Mouse (Mus musculus): ENCODE data around the gene Dicer1. TPM values are rescaled to one million over a fixed set of nuclear protein-coding genes. Genes with fewer than 3 reads are reported as not detected.

Dicer1 gene
- polyA plus RNA-seq, 1 experiment from 2014 or later: 40.3 TPM

DNA sequence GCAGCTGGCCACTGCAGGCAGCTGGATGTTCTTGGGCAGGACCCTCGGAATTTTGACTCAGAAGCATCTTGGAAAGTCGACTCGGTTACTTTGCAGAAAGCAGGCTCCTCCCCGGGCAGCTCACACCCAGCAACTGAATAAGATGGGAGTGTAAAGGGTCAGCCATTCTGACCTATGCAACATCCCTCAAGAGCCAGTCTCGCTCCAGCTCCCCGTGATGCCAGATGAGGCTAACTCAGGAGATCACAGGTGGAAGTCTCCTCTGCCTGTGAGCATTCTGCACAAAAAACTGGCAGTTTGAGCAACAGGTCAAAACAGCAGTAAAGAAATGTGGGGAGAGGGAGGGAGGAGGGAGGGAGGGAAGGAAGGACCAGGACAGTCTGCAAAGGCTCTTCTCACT is 100.5 kb downstream of the Dicer1 start:
- Histone ChIP-seq H3K9ac (replicated peaks; ENCODE audit: low read depth, low read length) (no peak overlapping the region), H3K27ac (ENCODE audit: low read length) (no peak overlapping the region), H3K36me3 (ENCODE audit: control insufficient read depth, insufficient read depth) (no peaks in the 10 kb centered on the region), H3K4me3 (replicated peaks; ENCODE audit: low read length) (no peak overlapping the region), H3K27me3 (replicated peaks; ENCODE audit: control insufficient read depth, insufficient read depth, low read length) (no peaks in the 10 kb centered on the region), H3K4me1 (replicated peaks; ENCODE audit: control insufficient read depth, insufficient read depth, low read length) (peaks cover 3% of the 10 kb centered on the region), H3K4me2 (ENCODE audit: low read length) (no peak overlapping the region), H3K9me3 (ENCODE audit: control insufficient read depth, low read length) (peaks cover 5% of the 10 kb centered on the region; the same call in 1 of the 2 replicates)
- ATAC-seq: no peak; the same call in 1 of the 2 replicates
- WGBS: 47% methylated on average over 6 of the region's 6 CpGs

DNA sequence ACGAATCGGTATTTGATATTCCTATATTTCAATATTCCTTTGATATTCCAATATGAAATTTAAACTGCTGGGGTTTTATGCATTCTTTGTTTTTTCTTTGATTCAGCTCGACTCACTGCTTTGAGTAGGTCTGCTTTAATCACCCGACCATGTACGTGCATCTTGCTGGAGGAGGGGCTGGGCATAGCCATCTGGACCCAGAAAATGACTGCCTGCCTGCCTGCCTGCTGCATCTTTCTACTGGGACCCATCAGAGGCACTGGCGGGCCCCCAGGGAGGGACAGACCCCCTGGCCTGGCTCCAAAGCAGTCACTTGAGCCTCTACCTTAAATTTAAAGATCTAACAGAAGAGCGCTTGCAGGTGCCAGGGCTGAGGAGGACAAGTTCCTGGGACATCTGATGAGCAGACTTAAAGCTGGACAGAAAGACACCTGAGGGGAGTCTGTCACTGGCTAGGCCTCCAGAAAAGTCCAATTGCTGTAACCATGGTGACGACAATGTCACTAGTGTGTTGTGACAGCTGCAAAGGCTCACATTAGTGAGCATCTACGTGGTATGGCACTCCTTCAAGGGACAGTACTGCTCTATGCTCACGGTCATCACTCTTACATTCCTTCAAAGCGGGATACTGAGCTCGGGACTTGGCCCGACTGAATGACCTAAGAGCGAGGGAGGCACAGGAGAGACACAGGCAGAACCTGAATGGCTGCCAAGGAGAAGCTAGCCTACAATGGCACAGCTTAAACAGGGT is 101.1 kb downstream of the Dicer1 start:
- Histone ChIP-seq H3K27me3 (replicated peaks; ENCODE audit: control insufficient read depth, insufficient read depth, low read length) (no peaks in the 10 kb centered on the region), H3K4me2 (ENCODE audit: low read length) (no peak overlapping the region), H3K9ac (replicated peaks; ENCODE audit: low read depth, low read length) (no peak overlapping the region), H3K4me3 (replicated peaks; ENCODE audit: low read length) (no peak overlapping the region), H3K9me3 (ENCODE audit: control insufficient read depth, low read length) (no peaks in the 10 kb centered on the region; the same call in 1 of the 2 replicates), H3K4me1 (replicated peaks; ENCODE audit: control insufficient read depth, insufficient read depth, low read length) (peaks cover 3% of the 10 kb centered on the region), H3K36me3 (ENCODE audit: control insufficient read depth, insufficient read depth) (no peaks in the 10 kb centered on the region), H3K27ac (ENCODE audit: low read length) (no peak overlapping the region)
- peak; percentile 73; the same call in 1 of the 2 replicates for ATAC-seq
- WGBS: 47% methylated on average over 14 of the region's 14 CpGs

DNA sequence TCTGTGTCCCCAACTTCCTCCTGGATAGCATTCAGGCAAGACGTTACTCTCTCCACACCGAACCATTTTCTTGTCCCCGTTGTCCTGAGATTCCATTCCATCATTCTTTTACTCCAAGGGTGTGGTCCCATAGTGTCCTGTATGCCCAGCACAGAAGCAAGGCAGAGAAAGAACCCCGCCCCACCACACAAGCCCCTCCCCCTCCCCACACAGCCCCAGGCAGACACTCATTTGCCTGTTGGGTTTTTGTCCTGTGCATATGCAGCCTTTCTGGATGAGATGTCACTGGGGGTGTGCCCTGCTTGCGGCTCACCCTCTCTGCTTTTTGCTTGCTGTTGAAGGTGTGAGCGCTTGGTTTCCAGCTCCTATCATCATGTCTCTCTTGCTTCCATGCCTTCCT is 103.4 kb downstream of the Dicer1 start:
- no peak for ATAC-seq
- Histone ChIP-seq H3K4me3 (replicated peaks; ENCODE audit: low read length) (no peak overlapping the region), H3K36me3 (ENCODE audit: control insufficient read depth, insufficient read depth) (no peaks in the 10 kb centered on the region), H3K4me2 (ENCODE audit: low read length) (no peak overlapping the region), H3K9me3 (ENCODE audit: control insufficient read depth, low read length) (no peaks in the 10 kb centered on the region), H3K9ac (replicated peaks; ENCODE audit: low read depth, low read length) (no peak overlapping the region), H3K27ac (ENCODE audit: low read length) (no peak overlapping the region), H3K27me3 (replicated peaks; ENCODE audit: control insufficient read depth, insufficient read depth, low read length) (no peaks in the 10 kb centered on the region), H3K4me1 (replicated peaks; ENCODE audit: control insufficient read depth, insufficient read depth, low read length) (peaks cover 3% of the 10 kb centered on the region)
- WGBS: 90% methylated on average over 6 of the region's 6 CpGs

DNA sequence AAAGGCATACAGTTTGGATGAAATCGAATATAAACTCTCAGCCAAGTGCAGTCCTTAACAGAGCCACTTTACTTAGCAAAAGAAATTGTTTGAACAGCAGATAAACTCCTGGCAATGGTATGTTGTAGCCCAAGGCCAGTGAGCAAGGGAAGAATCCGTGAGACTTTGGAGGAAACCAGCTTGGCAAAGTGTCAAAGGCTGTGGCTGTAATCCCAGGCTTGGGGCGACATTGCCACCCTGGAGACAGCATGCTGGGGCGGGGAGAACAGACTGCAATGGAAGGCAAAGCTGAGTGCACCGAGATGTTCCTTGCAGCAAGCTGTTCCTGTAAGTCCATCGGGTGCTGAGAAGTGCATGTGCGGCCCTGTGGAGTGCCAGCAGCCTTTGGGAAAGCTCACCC is 109.4 kb downstream of the Dicer1 start:
- Histone ChIP-seq H3K4me1 (replicated peaks; ENCODE audit: control insufficient read depth, insufficient read depth, low read length) (peaks cover 15% of the 10 kb centered on the region), H3K36me3 (ENCODE audit: control insufficient read depth, insufficient read depth) (no peaks in the 10 kb centered on the region), H3K27ac (ENCODE audit: low read length) (no peak overlapping the region), H3K9me3 (ENCODE audit: control insufficient read depth, low read length) (no peaks in the 10 kb centered on the region), H3K27me3 (replicated peaks; ENCODE audit: control insufficient read depth, insufficient read depth, low read length) (peaks cover 7% of the 10 kb centered on the region; the same call in 1 of the 2 replicates), H3K4me2 (ENCODE audit: low read length) (no peak overlapping the region), H3K4me3 (replicated peaks; ENCODE audit: low read length) (no peak overlapping the region), H3K9ac (replicated peaks; ENCODE audit: low read depth, low read length) (no peak overlapping the region)
- peak; percentile 50; the same call in 1 of the 2 replicates for ATAC-seq
- 52% methylated on average over 7 of the region's 7 CpGs for WGBS

DNA sequence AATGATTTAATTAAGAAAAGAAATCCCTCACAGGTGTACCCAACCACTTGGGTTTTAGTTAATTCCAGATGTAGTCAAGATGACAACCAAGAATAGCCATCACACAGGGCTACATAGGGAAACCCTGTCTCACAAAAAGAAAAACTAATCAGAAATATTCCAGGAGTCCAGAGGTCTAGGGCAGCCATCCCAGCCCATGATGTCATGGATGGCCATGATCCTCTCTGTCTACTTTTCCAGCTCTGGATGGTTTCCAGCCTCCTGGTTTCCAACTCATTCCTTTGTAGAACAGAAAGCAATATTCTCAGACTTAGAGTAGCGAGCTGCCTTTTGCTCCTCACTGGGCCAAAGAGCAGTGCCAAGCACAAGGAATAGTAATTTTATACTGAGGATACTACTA is 110.8 kb downstream of the Dicer1 start:
- Histone ChIP-seq H3K4me1 (replicated peaks; ENCODE audit: control insufficient read depth, insufficient read depth, low read length) (peaks cover 21% of the 10 kb centered on the region), H3K4me3 (replicated peaks; ENCODE audit: low read length) (no peak overlapping the region), H3K27me3 (replicated peaks; ENCODE audit: control insufficient read depth, insufficient read depth, low read length) (peaks cover 7% of the 10 kb centered on the region; the same call in 1 of the 2 replicates), H3K4me2 (ENCODE audit: low read length) (no peak overlapping the region), H3K27ac (ENCODE audit: low read length) (no peak overlapping the region), H3K36me3 (ENCODE audit: control insufficient read depth, insufficient read depth) (no peaks in the 10 kb centered on the region), H3K9me3 (ENCODE audit: control insufficient read depth, low read length) (no peaks in the 10 kb centered on the region), H3K9ac (replicated peaks; ENCODE audit: low read depth, low read length) (no peak overlapping the region)
- 85% methylated on average over 1 of the region's 1 CpGs for WGBS
- ATAC-seq: no peak

DNA sequence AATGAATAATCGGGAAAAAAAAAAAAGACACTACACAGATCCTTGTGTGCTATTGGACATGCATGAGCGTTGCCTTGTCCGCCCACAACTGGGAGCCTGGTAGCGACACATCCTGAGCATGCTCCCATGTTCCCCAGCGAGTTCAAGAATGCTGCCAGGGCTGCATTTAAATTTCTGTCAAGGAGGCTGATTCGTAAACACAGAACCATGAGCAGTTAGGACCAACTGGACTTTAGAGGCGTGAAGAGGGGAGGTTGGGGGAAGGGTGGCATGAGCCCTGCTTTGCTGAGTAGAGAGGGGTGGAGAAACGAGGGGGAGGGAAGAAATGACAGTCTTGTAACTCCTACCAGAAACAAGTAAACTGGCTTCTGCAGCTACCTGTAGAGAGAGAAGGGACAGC is 113.6 kb downstream of the Dicer1 start:
- no peak overlapping the region for H3K27ac ChIP-seq (ENCODE audit: low read length)
- peaks cover 12% of the 10 kb centered on the region for H3K27me3 ChIP-seq (replicated peaks; ENCODE audit: control insufficient read depth, insufficient read depth, low read length)
- H3K9me3 ChIP-seq (ENCODE audit: control insufficient read depth, low read length): no peaks in the 10 kb centered on the region
- peaks cover 21% of the 10 kb centered on the region for H3K4me1 ChIP-seq (replicated peaks; ENCODE audit: control insufficient read depth, insufficient read depth, low read length)
- WGBS: 36% methylated on average over 8 of the region's 8 CpGs
- no peak overlapping the region for H3K4me3 ChIP-seq (replicated peaks; ENCODE audit: low read length)
- ATAC-seq: no peak
- H3K36me3 ChIP-seq (ENCODE audit: control insufficient read depth, insufficient read depth): no peaks in the 10 kb centered on the region
- peak overlapping the region; percentile 38; the same call in 1 of the 2 replicates for H3K4me2 ChIP-seq (ENCODE audit: low read length)
- H3K9ac ChIP-seq (replicated peaks; ENCODE audit: low read depth, low read length): no peak overlapping the region

Other genes with a start within 250 kb of the Dicer1 start
- 0.71 and 0.84 TPM in 2 replicates for gene Clmn, start 113.1 kb upstream of the Dicer1 start, polyA plus RNA-seq (2015; fragmentation: Nextera tagmentation; extraction: Ambion mirVana)